Mouse (Mus musculus) B cell, adult 2 months (primary cell): ENCODE data around the gene Gbgt1.

Source experiments
- DNase-seq, 2 experiments: peaks; one replicate each; pipeline ENCODE4 v3.0.0; 2022

The Gbgt1 gene

DNA sequence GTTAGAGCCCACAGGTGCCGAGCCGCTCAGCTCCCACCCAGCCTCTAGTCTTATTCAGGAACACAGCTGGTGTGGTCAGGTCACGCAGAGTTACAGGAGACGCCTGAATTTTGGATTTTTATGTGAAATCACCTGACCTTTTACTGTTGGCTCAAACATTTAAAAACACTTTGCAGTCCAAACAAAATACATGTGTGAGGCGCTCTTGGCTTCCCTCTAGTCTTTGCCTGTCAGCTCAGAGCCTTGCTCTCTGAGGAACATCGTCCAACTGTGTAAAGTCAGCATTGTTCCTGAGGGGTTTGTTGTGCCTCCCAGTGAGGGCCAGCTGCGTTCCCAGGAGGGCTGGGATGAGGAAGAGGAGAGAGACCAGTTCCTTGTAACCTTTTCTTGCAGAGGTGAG lies 33.6 kb downstream of the Gbgt1 start:
- no peak for DNase-seq

DNA sequence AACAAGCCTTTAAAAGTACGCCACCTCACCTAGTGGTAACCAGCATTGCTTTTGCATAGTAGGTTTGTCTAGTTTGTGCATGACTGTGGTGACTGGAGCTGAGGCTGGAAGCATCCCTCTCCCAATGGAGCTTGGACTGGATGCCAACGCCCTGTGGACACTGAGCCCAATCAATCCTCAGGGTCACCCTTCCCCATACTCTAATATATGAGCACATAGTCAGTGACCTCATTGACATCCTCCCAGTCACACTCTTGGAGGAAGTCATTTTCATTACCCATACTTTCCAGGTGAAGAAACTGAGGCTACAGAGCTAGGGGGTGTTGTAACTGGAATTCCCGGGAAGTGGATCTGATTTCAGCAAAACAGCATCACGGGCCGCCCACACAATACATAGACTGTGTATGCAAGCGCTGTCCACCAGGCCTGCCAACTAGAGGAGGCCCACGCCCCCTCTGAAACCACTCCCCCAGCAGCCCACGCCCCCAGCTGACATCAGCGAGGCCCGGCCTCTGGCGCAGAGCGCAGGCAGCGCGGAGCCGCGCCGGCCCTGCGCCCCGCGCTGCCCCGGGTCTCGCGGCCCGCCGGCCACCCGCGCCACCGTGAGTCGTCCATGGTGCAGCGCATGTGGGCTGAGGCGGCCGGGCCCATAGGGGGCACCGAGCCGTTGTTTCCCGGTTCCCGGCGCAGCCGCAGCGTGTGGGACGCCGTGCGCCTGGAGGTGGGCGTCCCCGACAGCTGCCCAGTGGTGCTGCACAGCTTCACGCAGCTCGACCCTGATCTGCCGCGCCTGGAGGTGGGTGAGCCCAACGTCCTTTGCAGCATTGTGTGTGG lies 36.5 kb downstream of the Gbgt1 start:
- peak; percentile 93 to 94 for DNase-seq

DNA sequence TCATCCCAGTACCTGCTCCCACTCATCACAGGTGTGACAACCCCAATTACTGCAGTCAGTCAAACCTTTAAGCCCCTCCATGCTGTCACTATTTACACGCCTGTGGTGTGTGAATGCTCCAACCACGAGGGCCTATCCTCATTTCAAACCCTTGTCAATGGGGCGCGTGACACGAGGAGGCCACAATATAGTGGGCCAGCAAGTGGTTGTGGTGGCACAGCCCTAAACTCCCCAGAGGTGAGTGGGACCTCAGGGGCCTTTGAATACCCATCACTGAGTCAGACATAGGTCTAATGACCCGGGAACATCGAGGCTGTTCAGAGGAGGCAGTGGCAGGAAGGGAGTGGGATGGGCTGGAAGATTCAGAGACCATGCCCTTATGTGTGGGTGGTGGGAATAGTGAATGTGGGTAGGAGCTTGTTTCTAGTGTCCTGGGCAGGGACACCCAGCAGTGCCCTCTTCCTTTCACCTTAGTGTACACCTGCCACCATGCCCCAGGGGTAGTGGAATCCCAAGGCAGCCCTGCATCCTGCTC lies 37.3 kb downstream of the Gbgt1 start:
- no peak for DNase-seq

DNA sequence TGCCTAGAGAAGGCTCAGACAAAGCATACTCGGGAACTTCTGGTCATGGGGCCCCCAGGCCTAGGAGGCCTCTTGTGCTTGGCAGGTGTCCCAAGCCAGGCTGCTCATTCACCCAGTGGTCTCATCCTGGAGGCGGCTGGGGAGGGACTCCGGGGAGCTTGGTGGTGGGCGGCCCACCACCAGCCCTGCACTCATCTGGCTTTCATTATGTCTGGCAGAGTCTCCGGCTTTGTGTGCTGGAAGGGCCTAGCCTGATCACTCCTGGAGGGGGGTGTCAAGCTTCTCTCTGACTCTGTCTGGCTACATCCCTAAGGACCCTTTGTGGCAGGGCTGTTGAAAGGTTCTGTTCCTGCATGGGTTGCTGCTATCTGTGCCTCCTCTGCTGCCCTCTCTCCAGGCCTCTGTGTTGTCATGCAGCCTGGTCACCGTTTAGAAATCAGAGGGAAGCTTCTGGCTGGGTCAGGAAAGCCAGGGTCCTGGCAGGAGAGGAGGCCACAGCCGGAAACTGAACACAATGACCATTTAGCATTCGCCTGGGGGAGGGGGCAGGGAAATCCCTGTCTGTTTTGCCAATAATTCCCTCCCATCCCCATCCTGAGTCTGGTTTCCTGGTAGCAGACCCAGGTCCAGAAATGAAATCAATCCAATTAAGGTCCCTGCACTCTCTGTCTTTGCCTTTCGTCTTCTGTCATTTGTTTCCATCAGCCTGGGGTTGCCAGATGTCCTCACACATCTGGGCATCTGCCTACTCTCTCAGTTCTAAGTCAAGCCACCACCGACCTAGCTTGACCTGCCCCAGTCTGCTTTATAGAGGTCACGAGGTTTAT lies 38.0 kb downstream of the Gbgt1 start:
- no peak for DNase-seq

DNA sequence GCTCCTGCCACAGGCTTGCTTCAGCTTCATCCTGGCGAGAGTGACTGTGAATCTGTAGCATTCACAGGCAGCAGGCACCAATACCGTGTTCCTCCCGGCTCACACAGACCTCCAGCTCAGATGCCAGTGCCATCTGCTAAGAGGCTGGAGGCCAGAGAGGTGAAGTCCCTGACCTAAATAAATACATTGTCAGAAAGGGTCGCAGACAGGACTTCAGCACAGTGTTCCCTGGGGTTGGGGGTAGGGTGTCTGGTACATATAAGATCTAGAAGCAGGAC lies 38.5 kb downstream of the Gbgt1 start:
- no peak for DNase-seq

DNA sequence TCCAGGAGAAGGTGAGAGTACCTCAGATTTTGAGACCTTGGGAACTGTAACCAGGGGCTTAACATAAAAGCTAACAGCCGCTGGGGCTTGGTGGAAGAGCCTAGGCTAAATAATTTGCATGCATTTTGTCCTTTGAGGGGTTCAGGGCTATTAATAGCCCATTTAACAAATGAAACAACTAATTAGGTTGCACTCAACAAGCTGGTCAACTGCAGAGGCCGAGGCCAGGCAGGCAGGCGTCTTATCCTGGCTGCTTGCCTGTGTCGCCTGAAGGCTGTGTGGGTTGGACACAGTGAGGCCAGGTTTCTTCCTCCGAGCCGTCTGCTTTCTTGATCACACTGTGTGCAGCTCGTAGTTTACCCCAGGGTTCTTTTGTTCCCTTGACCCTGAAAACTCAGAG lies 39.0 kb downstream of the Gbgt1 start:
- DNase-seq: no peak

DNA sequence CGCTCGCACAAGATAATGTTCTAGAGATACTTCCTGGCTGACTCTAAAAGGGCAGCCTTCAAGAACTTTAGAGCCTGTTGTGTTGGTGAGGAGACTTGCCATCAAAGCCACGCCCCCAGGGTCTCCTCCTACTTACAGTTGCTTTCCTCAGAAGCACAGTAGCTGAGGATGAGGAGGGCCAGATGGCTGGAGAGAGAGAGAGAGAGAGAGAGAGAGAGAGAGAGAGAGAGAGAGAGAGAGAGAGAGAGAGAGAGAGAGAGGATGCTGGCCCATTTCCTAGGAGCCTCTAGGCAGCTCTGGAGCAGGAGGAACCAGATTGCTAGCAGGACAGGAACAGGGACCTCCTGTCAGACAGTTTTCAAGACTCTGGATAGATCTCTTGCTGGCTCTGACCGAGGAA lies 39.5 kb downstream of the Gbgt1 start:
- no peak for DNase-seq

DNA sequence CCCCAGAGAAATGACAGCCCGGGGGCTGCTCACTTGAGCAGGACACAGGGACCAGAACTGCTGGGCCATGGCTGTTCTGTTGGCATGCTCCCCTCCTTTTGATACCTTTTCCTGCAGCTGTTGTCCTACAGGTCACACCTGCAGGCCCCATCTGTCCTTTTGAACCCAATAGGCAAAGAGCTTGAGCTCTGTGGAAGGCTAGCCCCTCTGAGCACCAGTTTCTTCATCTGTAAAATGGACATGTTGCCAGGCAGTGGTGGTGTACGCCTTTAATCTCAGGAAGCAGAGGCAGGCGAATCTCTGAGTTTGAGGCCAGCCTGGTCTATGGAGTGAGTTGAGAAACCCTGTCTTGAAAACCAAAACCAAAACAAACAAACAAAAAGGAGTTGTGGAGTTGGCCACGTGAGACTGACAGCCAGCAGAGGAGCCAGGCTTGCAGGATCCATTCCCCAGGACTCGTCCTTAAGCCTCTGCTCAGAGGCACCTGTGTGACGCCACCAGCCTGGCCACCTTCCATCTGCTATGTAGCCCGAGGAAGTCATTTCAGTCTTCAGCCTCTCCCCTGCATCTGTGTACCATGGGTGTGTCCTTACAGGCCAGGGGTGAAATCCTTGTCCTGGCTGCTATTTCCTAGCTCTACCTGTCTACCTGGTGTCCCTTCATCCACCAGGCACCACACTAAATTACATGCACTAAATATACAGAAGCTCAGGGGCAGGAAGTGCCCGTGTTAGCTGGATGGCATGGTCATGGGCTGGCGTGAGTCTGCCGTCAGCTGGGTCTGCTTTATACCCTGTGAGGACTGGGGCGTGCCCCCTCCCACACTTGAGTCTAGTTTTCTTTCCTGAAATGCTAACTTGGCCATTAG lies 40.3 kb downstream of the Gbgt1 start:
- peak in 1 of 2 experiments; percentile 20 for DNase-seq

DNA sequence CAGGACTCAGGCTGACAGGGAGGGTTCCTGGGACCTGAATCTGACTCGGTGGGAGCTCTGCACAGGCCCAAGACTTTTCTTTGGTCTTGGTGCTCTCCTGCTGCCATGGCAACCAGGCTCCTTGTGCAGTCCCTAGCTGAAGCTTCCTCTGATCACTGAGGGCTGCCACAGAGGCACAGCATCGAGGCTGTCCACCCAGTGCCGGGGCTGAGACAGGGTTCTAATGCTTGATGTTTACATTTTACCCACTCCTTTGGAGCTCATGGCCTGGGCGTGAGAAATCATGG lies 40.9 kb downstream of the Gbgt1 start:
- DNase-seq: peak; percentile 45 to 46

DNA sequence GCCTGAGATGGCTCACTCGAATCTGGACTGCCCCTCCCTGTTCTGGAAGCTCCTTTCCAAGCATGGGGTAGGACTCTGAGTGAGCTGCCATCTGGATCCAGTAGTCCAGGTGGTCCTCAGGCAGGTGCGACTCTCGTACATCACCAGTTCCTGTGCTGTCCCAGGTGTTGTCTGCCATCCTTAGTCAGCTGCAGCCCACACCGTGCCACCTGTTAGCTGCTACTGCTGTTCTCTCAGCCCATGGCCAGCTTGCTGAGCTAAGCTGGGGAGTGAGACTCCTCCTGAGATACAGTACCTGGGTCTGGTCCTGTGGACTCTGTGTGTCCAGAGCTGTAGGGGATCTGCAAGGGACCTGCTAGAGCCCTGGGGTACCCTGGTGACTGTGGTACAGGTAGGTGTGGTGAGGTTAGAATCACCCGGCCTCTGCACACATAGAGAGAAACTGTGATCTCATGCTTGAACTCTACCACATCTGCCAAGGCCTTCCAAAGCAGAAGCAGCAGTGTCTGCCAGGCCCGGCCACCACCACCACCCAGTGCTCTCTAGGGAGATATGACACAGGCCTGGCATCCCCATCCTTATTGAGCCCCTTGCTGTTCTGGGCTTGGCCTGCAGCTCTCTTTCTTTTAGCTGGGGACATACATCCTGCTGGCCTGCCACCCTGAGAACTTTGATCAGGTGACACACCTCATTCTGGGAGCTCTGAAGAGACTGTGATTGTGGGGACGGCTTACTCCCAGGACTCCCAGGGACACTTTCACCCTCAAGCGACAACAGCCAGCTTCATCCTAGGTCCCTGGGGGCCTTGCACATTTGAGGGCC lies 41.5 kb downstream of the Gbgt1 start:
- DNase-seq: peak; percentile 75 to 79

DNA sequence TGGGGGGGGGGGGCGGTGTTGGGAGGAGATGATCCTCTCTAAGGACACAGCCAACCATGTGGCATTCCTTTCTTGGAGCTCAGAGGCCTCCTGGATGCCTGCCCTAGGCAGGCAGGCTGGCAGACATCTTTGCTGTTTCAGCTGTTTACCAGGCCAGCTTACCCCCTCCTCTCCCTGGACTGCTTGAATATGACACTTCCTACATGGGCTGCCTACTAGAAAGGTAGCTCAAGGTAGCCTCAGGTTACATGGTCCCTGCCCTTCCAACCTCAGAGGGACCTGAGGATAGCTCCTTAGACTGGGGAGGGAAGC lies 42.1 kb downstream of the Gbgt1 start:
- DNase-seq: no peak

DNA sequence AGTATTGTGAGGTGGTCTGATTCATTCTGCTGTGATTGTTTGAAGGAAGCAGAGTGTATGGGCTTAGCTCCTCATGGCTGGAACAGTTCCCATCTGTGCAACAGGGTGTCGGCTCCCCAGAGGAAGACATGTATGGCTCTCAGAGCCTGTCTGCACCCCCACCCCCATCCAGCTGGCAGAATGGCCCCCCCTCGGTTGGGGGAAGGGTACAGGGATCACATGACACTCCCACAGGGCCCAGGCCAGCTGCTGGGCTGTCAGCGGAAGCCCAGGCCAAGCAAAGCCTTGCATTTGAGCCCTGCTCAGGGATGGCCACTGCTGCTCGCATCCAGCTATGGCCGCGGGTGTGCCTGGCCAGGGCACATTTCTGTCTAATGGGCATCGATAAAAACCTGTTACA lies 42.5 kb downstream of the Gbgt1 start:
- peak; percentile 70 to 71 for DNase-seq

DNA sequence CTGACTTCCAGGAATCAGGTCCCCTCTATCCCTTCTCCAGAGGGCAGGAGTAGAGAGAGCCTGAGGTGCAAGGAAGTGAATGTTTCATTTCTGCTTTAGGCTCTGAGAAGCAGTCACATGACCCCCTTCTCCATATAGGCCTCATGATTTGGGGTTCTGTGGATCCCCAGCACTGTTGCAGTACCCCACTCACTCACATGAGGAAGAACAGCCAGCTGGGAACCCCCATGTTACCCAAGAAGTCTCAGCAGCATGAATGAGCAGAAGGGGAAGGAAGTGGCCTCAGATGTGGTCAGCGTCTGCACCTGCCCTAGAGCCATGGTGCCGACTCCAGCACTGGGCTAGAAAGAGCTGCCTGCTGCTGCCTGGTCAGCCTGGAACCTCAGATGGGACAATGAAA lies 43.3 kb downstream of the Gbgt1 start:
- DNase-seq: peak; percentile 78 to 82

DNA sequence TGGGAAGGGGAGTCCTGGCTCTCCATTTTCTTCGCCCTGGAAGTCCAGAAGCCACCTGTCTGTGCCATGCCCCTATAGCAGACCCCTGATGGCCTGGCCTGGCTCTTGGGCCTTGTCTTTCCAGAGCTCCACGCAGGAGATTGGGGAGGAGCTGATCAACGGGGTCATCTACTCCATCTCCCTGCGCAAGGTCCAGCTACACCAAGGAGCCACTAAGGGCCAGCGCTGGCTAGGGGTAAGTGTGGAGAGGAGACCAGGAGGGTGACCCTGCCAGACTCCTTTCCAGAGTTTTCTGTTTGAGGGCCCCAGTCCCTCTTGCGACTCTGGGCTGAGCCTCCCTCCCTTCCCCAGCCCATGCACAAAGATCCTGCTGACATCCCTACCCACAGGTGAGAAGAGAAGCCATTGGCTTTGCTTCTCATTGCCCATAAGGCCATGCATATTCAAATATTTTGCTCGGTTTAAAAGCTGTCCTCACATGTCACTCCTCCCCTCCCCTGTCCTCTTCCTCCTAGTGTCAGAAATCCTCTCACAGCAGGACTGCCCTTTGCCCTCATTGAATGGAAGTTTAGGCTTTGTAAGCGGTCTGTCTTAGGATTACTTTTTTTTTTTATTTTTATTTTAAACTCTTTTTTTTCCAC lies 44.0 kb downstream of the Gbgt1 start:
- peak; percentile 21 to 27 for DNase-seq

DNA sequence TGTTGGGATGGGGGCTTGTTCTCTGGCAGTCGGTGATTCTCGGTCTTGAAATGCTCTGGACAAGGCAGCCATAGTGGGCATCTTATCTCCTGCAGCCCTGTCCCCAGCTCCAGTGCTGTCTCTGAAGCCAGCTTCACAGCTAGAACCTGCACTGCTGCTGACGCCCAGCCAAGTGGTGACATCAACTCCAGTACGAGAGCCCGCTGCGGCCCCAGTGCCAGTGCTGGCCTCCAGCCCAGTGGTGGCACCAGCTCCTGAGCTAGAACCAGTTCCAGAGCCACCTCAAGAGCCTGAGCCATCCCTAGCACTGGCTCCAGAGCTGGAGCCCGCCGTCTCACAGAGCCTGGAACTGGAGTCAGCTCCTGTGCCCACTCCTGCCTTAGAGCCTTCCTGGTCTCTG lies 47.2 kb downstream of the Gbgt1 start:
- no peak for DNase-seq

DNA sequence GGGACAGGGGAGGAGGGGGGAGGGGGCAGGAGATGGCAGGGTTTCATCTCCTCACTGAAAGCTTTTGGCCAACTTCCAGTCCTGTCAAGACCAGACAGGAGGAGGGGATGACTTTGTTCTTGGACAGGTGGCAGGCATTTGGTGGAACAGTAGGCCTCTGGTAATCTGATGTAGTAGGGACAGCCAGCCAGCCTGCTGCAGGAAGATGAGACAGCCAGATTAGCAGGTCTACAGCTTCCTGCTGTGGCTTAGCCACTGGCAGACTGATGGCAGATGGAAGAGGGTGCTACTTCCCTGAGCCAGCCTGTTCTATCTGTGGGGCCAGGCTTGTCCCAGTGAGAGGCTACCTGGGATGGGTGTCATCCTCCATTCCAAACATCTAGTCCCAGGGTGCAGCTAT lies 49.3 kb downstream of the Gbgt1 start:
- no peak for DNase-seq

DNA sequence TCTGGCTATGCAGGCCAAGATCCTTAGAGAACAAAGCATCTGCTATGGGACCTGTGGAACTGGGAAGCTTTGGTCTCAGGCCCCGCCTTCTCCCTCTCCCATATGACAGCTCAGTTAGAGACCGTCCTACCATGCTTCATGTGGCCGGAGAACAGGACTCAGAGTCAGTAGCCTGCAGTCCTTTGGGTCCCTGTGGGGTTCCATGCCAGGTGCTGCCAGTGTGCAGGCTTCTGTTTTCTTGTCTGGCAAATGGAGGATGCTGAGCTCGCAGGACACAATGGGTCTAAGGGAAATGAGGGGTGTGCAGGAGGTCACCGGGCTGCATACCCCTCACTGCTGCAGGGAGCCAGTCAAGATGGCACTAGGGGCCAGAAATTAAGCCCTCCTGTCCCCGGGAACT lies 49.9 kb downstream of the Gbgt1 start:
- DNase-seq: no peak

DNA sequence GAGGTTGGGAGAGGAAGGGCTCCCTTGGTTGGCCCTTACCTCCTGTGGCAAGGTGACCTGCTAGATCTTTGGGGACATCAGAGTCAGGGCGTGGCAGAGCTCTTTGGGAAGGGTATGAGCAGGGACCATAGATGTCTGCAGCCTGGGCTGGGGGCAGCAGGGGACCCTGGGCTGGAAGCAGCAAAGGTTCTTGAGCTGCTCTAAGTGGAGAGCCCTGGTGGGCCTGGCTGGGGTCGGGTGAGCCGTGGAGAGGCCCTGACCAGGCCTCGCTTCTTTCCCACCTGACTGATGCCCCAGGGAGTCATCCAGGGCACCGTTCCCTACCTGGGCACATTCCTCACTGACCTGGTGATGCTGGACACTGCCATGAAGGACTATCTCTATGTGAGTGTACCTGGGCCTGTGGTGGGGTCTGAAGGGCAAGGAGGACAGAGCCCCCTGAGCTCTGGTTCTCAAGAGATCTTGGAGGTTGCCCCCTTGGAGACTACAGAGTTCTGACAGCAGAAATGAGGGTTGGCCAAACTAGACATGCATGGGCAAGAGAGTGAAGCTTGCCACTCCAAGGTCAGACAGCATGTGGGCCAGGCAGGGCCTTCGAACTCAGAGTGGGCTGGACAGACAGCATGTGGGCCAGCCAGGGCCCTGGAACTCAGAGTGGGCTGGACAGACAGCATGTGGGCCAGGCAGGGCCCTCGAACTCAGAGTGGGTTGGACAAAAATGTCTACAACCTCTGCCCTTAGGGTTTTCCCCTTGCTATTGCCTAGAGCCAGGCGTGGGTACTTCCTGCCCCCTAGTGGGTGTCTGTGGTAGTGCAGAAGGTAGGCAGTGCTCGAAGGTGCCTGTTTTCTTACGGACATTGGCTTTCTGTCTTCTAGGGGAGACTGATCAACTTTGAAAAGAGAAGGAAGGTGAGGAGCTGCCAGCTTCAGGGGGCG lies 50.8 kb downstream of the Gbgt1 start:
- DNase-seq: peak; percentile 97

DNA sequence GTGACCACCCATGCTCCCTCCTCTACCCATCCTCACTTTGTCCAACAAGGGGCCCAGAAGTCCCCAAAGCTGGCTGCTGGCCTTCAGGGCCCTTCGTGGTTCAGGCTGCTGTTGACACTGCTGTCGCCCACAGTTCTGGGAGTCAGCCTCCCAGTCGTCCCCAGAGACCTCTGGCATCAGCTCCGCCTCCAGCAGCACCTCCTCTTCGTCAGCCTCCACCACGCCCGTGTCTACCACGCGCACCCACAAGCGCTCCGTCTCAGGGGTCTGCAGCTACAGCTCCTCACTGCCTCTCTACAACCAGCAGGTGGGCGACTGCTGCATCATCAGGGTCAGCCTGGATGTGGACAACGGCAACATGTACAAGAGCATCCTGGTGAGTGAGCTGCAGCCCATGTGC lies 52.5 kb downstream of the Gbgt1 start:
- DNase-seq: no peak

DNA sequence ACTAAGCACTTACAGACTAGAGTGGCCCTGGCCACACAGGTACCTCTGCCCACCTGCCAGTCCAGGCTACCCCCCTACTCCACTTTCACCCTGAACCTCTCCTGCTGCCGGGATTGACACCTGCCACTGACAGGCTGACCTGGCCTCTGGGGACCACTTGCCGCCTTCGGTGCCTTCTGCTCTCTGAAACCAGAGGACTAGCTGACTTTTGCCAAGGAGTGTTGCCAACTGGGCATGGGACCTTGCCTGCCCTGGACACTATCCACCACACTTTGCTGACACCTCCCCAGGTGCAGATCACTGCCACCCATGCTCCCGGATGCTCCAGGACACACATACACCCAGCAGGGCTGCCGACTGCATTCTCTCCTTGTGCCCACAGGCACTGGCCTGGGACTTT lies 55.6 kb downstream of the Gbgt1 start:
- DNase-seq: no peak
